Mouse (Mus musculus) G1E (cell line): Measurements from ENCODE around the gene Olfr91. TPM values are rescaled to one million over a fixed set of nuclear protein-coding genes. Genes with fewer than 3 reads are reported as not detected.
"Not testable (repeated sequence)": the region's sequence is repeated elsewhere in the genome, so short reads cannot be mapped to it uniquely, and the experiment has no call there.

ENCODE experiments used
- ATAC-seq: 2 replicates; pipeline ENCODE4 v1.8.0; 2016; ENCODE audit warnings: mild to moderate bottlenecking; ENCODE audit not compliant: insufficient number of reproducible peaks, poor library complexity, low FRiP score, severe bottlenecking; ENCODE audit errors: extremely low read depth
- DNase-seq: peaks from one replicate; pipeline ENCODE4 v3.0.0; 2012; ENCODE audit warnings: low spot score
- H3K27me3 ChIP-seq: 2 replicates; pipeline ENCODE4 v1.6.1; 2012; ENCODE audit warnings: mild to moderate bottlenecking, low read length, inconsistent platforms; ENCODE audit not compliant: insufficient read depth
- H3K36me3 ChIP-seq: replicated peaks from 2 replicates; pipeline ENCODE3; 2012; ENCODE audit warnings: mild to moderate bottlenecking, inconsistent platforms
- H3K4me1 ChIP-seq: 2 replicates; pipeline ENCODE4 v1.6.1; 2012; ENCODE audit warnings: low read depth, low read length, inconsistent platforms, mixed read lengths; ENCODE audit not compliant: insufficient read depth
- H3K4me3 ChIP-seq: 2 replicates; pipeline ENCODE4 v1.5.1; 2012; ENCODE audit warnings: low read depth, mild to moderate bottlenecking, inconsistent platforms, low read length, moderate library complexity, mixed read lengths
- H3K9me3 ChIP-seq: replicated peaks from 2 replicates; pipeline ENCODE4 v1.6.1; 2012; ENCODE audit warnings: inconsistent platforms
- CTCF ChIP-seq: IDR thresholded peaks from 2 replicates; pipeline ENCODE4 v1.5.1; 2012; ENCODE audit warnings: low read depth, low read length, inconsistent platforms, mixed read lengths
- GATA1 ChIP-seq: IDR thresholded peaks from 2 replicates; pipeline ENCODE4 v1.6.1; 2012; ENCODE audit warnings: borderline replicate concordance, low read length, inconsistent platforms, mixed read lengths
- GATA2 ChIP-seq: IDR thresholded peaks from 2 replicates; pipeline ENCODE4 v1.6.1; 2012; ENCODE audit warnings: low read depth, low read length, inconsistent platforms, borderline replicate concordance
- POLR2AphosphoS5 ChIP-seq: IDR thresholded peaks from 2 replicates; pipeline ENCODE4 v1.6.1; 2012; ENCODE audit warnings: low read depth, low read length, inconsistent platforms; ENCODE audit not compliant: insufficient replicate concordance
- TAL1 ChIP-seq: conservative IDR thresholded peaks from 2 replicates; pipeline ENCODE4 v1.6.1; 2012; ENCODE audit warnings: low read depth, low read length, inconsistent platforms, mixed read lengths
- polyA plus RNA-seq: library from polyadenylated mRNA; stranded (reverse); fragments of >175 nt; gene quantifications from 2 replicates; pipeline ENCODE4 v1.2.3, GENCODE M21; 2012
- total RNA-seq, 2 experiments: library from RNA; stranded (forward) in 1 of 2; stranded (reverse) in 1 of 2; fragments of 200-1000 nt in 1 of 2; fragments of >200 nt in 1 of 2; fragmentation: Nextera tagmentation in 1 of 2; gene quantifications; 2 replicates each; pipeline ENCODE4 v1.2.3; 2014 to 2017

The Olfr91 gene
- total RNA-seq (2014; fragmentation: Nextera tagmentation) = not detected in 2 replicates
- 0.05 and 0.06 TPM in 2 replicates for total RNA-seq (2017)
- polyA plus RNA-seq = not detected in 2 replicates

DNA sequence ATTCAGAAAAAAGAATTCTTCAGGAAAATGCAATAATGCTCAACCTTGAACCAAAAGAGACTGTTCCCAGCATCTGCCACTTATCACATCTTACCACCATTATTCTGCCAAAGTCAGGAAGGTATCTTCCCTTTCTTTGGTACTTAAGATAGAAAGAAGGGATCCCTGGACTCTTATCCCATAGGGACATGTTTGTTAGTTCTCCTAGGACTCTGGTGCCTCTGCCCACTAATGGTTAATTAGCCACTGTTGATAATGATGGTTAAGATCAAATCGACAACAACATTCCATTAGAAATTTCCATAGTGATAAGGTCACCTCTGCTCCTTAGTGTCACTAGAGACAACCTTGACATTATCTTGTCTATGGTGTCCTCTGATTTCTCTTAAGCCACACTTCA, at the start of gene Olfr91:
Gene Olfr91 (minus strand): TSS at position 101 of the 400 bp plus-strand sequence.
- no peak for ATAC-seq
- TF ChIP-seq GATA1 (no peak), TAL1 (no peak), CTCF (no peak), POLR2AphosphoS5 (no peak)
- H3K9me3 ChIP-seq = no peaks in the 10 kb centered on the region
- DNase-seq = no peak
- no peaks in the 10 kb centered on the region for H3K36me3 ChIP-seq
- no peaks in the 10 kb centered on the region for H3K27me3 ChIP-seq
- H3K4me1 ChIP-seq = no peaks in the 10 kb centered on the region
- H3K4me3 ChIP-seq = no peak within 1 kb of the TSS

DNA sequence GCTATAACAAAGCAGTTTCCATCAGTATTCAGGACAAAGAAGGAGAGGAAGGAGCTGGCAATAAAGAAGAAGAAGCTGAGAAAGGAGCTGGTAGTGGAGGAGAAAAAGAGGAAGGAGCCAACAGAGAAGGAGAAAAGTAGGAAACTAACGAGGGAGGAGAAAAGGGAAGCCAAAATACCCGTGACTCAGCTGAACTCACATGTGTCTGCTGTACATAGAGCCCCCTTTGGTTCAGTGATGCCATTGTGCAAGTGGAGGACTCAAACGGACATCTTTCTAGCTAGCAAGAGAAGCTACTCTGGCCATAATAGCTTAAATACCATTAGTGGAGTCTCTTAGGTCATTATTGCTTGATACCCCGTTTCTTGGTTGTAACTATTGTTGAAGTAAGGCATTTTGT, 33.3 kb upstream of the Olfr91 start:
- not testable (repeated sequence) for H3K27me3 ChIP-seq, H3K9me3 ChIP-seq, H3K4me3 ChIP-seq, H3K36me3 ChIP-seq, ATAC-seq, DNase-seq, H3K4me1 ChIP-seq

DNA sequence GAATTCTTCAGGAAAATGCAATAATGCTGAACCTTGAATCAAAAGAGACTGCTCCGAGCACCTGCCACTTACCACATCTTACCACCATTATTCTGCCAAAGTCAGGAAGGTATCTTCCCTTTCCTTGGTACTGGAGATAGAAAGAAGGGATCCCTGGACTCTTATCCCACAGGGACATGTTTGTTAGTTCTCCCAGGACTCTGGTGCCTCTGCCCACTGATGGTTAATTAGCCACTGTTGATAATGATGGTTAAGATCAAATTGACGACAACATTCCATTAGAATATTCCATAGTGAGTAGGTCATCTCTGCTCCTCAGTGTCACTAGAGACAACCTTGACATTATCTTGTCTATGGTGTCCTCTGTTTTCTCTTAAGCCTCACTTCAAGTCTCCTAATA, 21.9 kb upstream of the Olfr91 start, which contains the start of gene Olfr92:
Gene Olfr92 (minus strand): TSS at position 101 of the 400 bp plus-strand sequence.
- Histone ChIP-seq H3K4me3 (no peak within 1 kb of the TSS), H3K9me3 (no peaks in the 10 kb centered on the region), H3K4me1 (no peaks in the 10 kb centered on the region), H3K36me3 (no peaks in the 10 kb centered on the region), H3K27me3 (no peaks in the 10 kb centered on the region)
- TF ChIP-seq TAL1 (no peak), GATA1 (no peak), POLR2AphosphoS5 (no peak), CTCF (no peak), GATA2 (no peak)
- no peak for ATAC-seq
- no peak for DNase-seq

- ATAC-seq = no peak
- Histone ChIP-seq H3K36me3 (no peaks in the 10 kb centered on the region), H3K27me3 (no peaks in the 10 kb centered on the region), H3K4me3 (no peak overlapping the region), H3K4me1 (no peaks in the 10 kb centered on the region), H3K9me3 (no peaks in the 10 kb centered on the region)
- DNase-seq = no peak
- TF ChIP-seq CTCF = no peak
- TF ChIP-seq GATA1 = no peak
- TF ChIP-seq GATA2 = no peak
- no peak for TF ChIP-seq POLR2AphosphoS5
- no peak for TF ChIP-seq TAL1
These were observed 4.8 kb downstream of the Olfr91 start for GRCm38 (mm10) chr17:37093289-37093688.

DNA sequence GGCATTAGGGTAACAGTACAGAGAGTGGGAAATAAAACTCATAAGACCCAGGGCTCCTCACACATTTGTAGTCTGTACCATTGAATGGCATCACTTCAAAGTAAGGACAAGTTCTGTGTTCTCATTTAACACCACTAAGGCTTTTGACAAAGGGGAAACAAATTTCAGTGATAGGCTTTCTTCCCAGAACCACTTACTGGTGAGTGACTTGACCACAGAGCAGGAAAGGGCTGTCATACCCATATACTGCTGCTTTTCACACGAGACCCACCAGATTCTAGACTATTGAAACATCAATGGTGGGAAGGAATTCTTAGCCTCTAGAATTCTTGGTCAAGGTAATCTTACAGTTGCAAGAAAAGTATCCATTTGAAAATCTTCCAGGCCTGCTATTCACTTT, 5.9 kb downstream of the Olfr91 start:
- Histone ChIP-seq H3K4me1 (no peaks in the 10 kb centered on the region), H3K9me3 (no peaks in the 10 kb centered on the region), H3K27me3 (no peaks in the 10 kb centered on the region), H3K36me3 (no peaks in the 10 kb centered on the region), H3K4me3 (no peak overlapping the region)
- no peak for TF ChIP-seq GATA1
- TF ChIP-seq GATA2 = no peak
- no peak for TF ChIP-seq POLR2AphosphoS5
- no peak for TF ChIP-seq CTCF
- no peak for TF ChIP-seq TAL1
- ATAC-seq (no peak), DNase-seq (no peak)

DNA sequence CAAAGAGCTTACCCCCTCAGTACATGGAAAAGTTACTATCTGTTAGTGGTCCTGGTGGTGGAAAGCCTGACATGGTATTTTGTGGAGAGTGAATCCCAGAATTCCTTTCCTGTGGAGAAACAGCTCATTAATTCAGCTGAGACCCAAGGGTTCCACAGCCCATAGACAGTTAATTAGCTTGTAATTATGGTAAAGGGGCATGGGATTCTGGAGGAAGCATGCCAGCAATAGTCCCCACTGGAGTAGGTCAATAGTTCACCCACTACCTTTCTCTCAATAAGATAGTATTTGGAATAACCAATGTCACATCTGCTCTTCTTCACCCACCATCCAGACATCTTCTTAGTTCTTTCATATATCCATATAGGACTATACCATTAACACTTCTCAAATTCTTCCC, 9.7 kb downstream of the Olfr91 start, which contains the start of gene Olfr90:
Gene Olfr90 (minus strand): TSS at position 101 of the 400 bp plus-strand sequence.
- ATAC-seq = no peak
- Histone ChIP-seq H3K9me3 (no peaks in the 10 kb centered on the region), H3K27me3 (peaks cover 3% of the 10 kb centered on the region; the same call in 1 of the 2 replicates), H3K36me3 (no peaks in the 10 kb centered on the region), H3K4me1 (no peaks in the 10 kb centered on the region), H3K4me3 (no peak within 1 kb of the TSS)
- DNase-seq = no peak
- TF ChIP-seq POLR2AphosphoS5 (no peak), GATA1 (no peak)

DNA sequence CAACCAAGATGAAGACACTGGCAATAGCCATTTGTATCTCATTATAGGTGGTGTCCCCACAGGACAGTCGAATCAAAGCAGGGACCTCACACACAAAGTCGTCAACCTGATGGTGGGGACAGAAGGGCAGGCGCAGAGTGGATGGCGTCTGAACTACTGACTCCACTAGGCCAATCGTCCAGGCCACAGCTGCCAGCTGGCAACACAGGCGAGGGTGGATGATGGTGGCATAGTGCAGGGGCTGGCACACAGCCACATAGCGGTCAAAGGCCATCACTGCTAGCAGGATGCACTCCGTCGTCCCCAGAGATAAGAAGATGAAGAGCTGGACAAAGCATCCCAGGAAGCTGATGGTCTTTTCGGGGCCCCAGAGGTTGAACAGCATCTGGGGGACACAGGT, 12.5 kb downstream of the Olfr91 start:
- DNase-seq = no peak
- no peak for ATAC-seq
- no peak overlapping the region for H3K4me3 ChIP-seq
- H3K27me3 ChIP-seq = peaks cover 3% of the 10 kb centered on the region; the same call in 1 of the 2 replicates
- TF ChIP-seq POLR2AphosphoS5 = no peak
- no peak for TF ChIP-seq CTCF
- TF ChIP-seq GATA1 = no peak
- no peak for TF ChIP-seq GATA2
- TF ChIP-seq TAL1 = no peak
- H3K4me1 ChIP-seq = no peaks in the 10 kb centered on the region
- H3K9me3 ChIP-seq = no peaks in the 10 kb centered on the region
- no peaks in the 10 kb centered on the region for H3K36me3 ChIP-seq
